In genomic region chr1:190659722-190660502, GRCm38 (mm10) we compare ENCODE assay signal across 16 mouse cellular contexts.
DNase-seq lines count a peak whose midpoint lies in the region; ATAC-seq lines count a peak whose summit lies in the region.
"Had no signal": no experiment of that assay in that cellular context is flagged by ENCODE, and none has a peak within 500 bp of the region (broad histone marks: within the 10 kb centered on the region; RNA-seq: fewer than 3 reads in every experiment).

No protein-coding gene starts in this region.

- H3K9ac ChIP-seq in forebrain, embryonic 11.5 days (ENCODE audit: low read length), result no peak overlapping the region
- no peak overlapping the region for H3K9ac ChIP-seq in hindbrain, embryonic 14.5 days
- H3K9ac ChIP-seq in neural tube, embryonic 15.5 days (replicated peaks), result no peak overlapping the region
- H3K9ac ChIP-seq: embryonic facial prominence, embryonic 12.5 days; limb, embryonic 15.5 days; midbrain, embryonic 13.5 days; neural tube, embryonic 13.5 days had no signal

- peaks cover 28% of the 10 kb centered on the region for H3K27me3 ChIP-seq in forebrain, embryonic 10.5 days (ENCODE audit: poor library complexity, severe bottlenecking)
- no peaks in the 10 kb centered on the region; the same call in 1 of the 2 replicates for H3K27me3 ChIP-seq in forebrain, embryonic 11.5 days (ENCODE audit: control insufficient read depth, insufficient read depth, low read length)
- H3K27me3 ChIP-seq in hindbrain, embryonic 10.5 days (ENCODE audit: insufficient read depth, poor library complexity, severe bottlenecking), result peaks cover 30% of the 10 kb centered on the region
- H3K27me3 ChIP-seq in hindbrain, embryonic 14.5 days (ENCODE audit: control insufficient read depth, insufficient read depth, low read length), result no peaks in the 10 kb centered on the region
- no peaks in the 10 kb centered on the region; the same call in 1 of the 2 replicates for H3K27me3 ChIP-seq in neural tube, embryonic 15.5 days (replicated peaks)
- H3K27me3 ChIP-seq: embryonic facial prominence, embryonic 12.5 days; limb, embryonic 15.5 days had no signal

- H3K4me3 ChIP-seq in forebrain, embryonic 10.5 days, result no peak overlapping the region
- H3K4me3 ChIP-seq in forebrain, embryonic 11.5 days (ENCODE audit: low read depth, low read length), result no peak overlapping the region
- H3K4me3 ChIP-seq in hindbrain, embryonic 10.5 days, result no peak overlapping the region
- no peak overlapping the region for H3K4me3 ChIP-seq in hindbrain, embryonic 14.5 days (replicated peaks; ENCODE audit: low read length)
- no peak overlapping the region for H3K4me3 ChIP-seq in neural tube, embryonic 15.5 days (replicated peaks)
- H3K4me3 ChIP-seq: embryonic facial prominence, embryonic 12.5 days; limb, embryonic 15.5 days; midbrain, embryonic 13.5 days; neural tube, embryonic 13.5 days had no signal

- no peak for DNase-seq in forebrain, embryonic 10.5 days (ENCODE audit: extremely low spot score, low spot score)
- no peak for DNase-seq in forebrain, embryonic 11.5 days (ENCODE audit: low spot score)
- no peak for DNase-seq in hindbrain, embryonic 10.5 days (ENCODE audit: low spot score)
- DNase-seq in hindbrain, embryonic 14.5 days (ENCODE audit: low spot score), result no peak
- DNase-seq in layer of hippocampus, adult 18-20 months (ENCODE audit: low spot score in 2 of 2), result peak; percentile 34 to 77
- DNase-seq in left cerebral cortex, postnatal 36 days (ENCODE audit: low spot score in 2 of 2), result peak; percentile 56 to 61
- DNase-seq in adrenal gland, adult 2 months, result no peak
- DNase-seq: cerebellum, adult 11 months; kidney, adult 2 months; spleen, adult 18-20 months had no signal

- no peak for ATAC-seq in forebrain, embryonic 11.5 days (replicated peaks; ENCODE audit: low FRiP score)
- no peak for ATAC-seq in hindbrain, embryonic 14.5 days (ENCODE audit: low FRiP score)
- ATAC-seq in neural tube, embryonic 15.5 days (ENCODE audit: low FRiP score), result no peak
- ATAC-seq: midbrain, embryonic 13.5 days had no signal

- no peak overlapping the region for H3K4me2 ChIP-seq in forebrain, embryonic 11.5 days (ENCODE audit: low read depth, low read length, severe bottlenecking)
- H3K4me2 ChIP-seq in hindbrain, embryonic 14.5 days (replicated peaks), result no peak overlapping the region
- H3K4me2 ChIP-seq in neural tube, embryonic 15.5 days, result no peak overlapping the region
- H3K4me2 ChIP-seq: embryonic facial prominence, embryonic 12.5 days; limb, embryonic 15.5 days; midbrain, embryonic 13.5 days; neural tube, embryonic 13.5 days had no signal

- no peaks in the 10 kb centered on the region for H3K36me3 ChIP-seq in forebrain, embryonic 10.5 days (replicated peaks)
- no peaks in the 10 kb centered on the region for H3K36me3 ChIP-seq in forebrain, embryonic 11.5 days (ENCODE audit: control insufficient read depth, insufficient read depth, low read length)
- H3K36me3 ChIP-seq in hindbrain, embryonic 10.5 days, result no peaks in the 10 kb centered on the region
- H3K36me3 ChIP-seq in hindbrain, embryonic 14.5 days (replicated peaks; ENCODE audit: control insufficient read depth, insufficient read depth), result no peaks in the 10 kb centered on the region
- no peaks in the 10 kb centered on the region for H3K36me3 ChIP-seq in neural tube, embryonic 15.5 days
- H3K36me3 ChIP-seq: embryonic facial prominence, embryonic 12.5 days; G1E; limb, embryonic 15.5 days; midbrain, embryonic 13.5 days; neural tube, embryonic 13.5 days had no signal

- H3K9me3 ChIP-seq in forebrain, embryonic 10.5 days, result no peaks in the 10 kb centered on the region
- H3K9me3 ChIP-seq in forebrain, embryonic 11.5 days (ENCODE audit: control insufficient read depth, low read length), result no peaks in the 10 kb centered on the region
- H3K9me3 ChIP-seq in hindbrain, embryonic 10.5 days, result no peaks in the 10 kb centered on the region
- H3K9me3 ChIP-seq in hindbrain, embryonic 14.5 days (ENCODE audit: control insufficient read depth, low read length), result no peaks in the 10 kb centered on the region
- H3K9me3 ChIP-seq in neural tube, embryonic 15.5 days (replicated peaks), result no peaks in the 10 kb centered on the region
- H3K9me3 ChIP-seq: embryonic facial prominence, embryonic 12.5 days; limb, embryonic 15.5 days; midbrain, embryonic 13.5 days; neural tube, embryonic 13.5 days had no signal

- WGBS in forebrain, embryonic 10.5 days, result 89% methylated on average over 17 of the region's 17 CpGs
- 85% methylated on average over 17 of the region's 17 CpGs for WGBS in forebrain, embryonic 11.5 days
- WGBS in hindbrain, embryonic 10.5 days, result 78% methylated on average over 17 of the region's 17 CpGs
- WGBS in hindbrain, embryonic 14.5 days, result 77% methylated on average over 17 of the region's 17 CpGs
- WGBS in neural tube, embryonic 15.5 days, result 69% methylated on average over 17 of the region's 17 CpGs

- intact Hi-C loops in left cerebral cortex, postnatal 36 days (cut with DNase I), result no loop called here

- H3K4me1 ChIP-seq in forebrain, embryonic 10.5 days, result peaks cover 55% of the 10 kb centered on the region
- H3K4me1 ChIP-seq in forebrain, embryonic 11.5 days (replicated peaks; ENCODE audit: control insufficient read depth, insufficient read depth, low read length), result peaks cover 9% of the 10 kb centered on the region
- peaks cover 79% of the 10 kb centered on the region for H3K4me1 ChIP-seq in hindbrain, embryonic 10.5 days (replicated peaks)
- peaks cover 8% of the 10 kb centered on the region; the same call in 1 of the 2 replicates for H3K4me1 ChIP-seq in hindbrain, embryonic 14.5 days (replicated peaks; ENCODE audit: control insufficient read depth, insufficient read depth, low read length)
- H3K4me1 ChIP-seq in neural tube, embryonic 15.5 days, result peaks cover 23% of the 10 kb centered on the region

- 0 out of 2 replicates have a peak overlapping the region, but pooled peaks have one; percentile 25 for H3K27ac ChIP-seq in forebrain, embryonic 10.5 days
- no peak overlapping the region for H3K27ac ChIP-seq in forebrain, embryonic 11.5 days (ENCODE audit: low read depth, low read length)
- H3K27ac ChIP-seq in hindbrain, embryonic 10.5 days, result peak overlapping the region; percentile 56; the same call in 1 of the 2 replicates
- H3K27ac ChIP-seq in hindbrain, embryonic 14.5 days, result no peak overlapping the region
- H3K27ac ChIP-seq in neural tube, embryonic 15.5 days (replicated peaks), result no peak overlapping the region
- H3K27ac ChIP-seq: embryonic facial prominence, embryonic 12.5 days; limb, embryonic 15.5 days; midbrain, embryonic 13.5 days; neural tube, embryonic 13.5 days had no signal

Comparison
In these comparisons a context has a peak if more than half of its experiments do, and no peak if none do; other contexts are left out.
1. H3K27ac ChIP-seq: peak in forebrain, embryonic 10.5 days (single experiment) and hindbrain, embryonic 10.5 days (single experiment); none in forebrain, embryonic 11.5 days (single experiment), hindbrain, embryonic 14.5 days (single experiment) and neural tube, embryonic 15.5 days (single experiment).
2. DNase-seq: peak in layer of hippocampus, adult 18-20 months (2 of 2) and left cerebral cortex, postnatal 36 days (2 of 2); none in forebrain, embryonic 10.5 days (single experiment), forebrain, embryonic 11.5 days (single experiment), hindbrain, embryonic 10.5 days (single experiment), hindbrain, embryonic 14.5 days (single experiment) and adrenal gland, adult 2 months (single experiment).